Mouse (Mus musculus): ENCODE results near the gene Hist1h3i.

DNA sequence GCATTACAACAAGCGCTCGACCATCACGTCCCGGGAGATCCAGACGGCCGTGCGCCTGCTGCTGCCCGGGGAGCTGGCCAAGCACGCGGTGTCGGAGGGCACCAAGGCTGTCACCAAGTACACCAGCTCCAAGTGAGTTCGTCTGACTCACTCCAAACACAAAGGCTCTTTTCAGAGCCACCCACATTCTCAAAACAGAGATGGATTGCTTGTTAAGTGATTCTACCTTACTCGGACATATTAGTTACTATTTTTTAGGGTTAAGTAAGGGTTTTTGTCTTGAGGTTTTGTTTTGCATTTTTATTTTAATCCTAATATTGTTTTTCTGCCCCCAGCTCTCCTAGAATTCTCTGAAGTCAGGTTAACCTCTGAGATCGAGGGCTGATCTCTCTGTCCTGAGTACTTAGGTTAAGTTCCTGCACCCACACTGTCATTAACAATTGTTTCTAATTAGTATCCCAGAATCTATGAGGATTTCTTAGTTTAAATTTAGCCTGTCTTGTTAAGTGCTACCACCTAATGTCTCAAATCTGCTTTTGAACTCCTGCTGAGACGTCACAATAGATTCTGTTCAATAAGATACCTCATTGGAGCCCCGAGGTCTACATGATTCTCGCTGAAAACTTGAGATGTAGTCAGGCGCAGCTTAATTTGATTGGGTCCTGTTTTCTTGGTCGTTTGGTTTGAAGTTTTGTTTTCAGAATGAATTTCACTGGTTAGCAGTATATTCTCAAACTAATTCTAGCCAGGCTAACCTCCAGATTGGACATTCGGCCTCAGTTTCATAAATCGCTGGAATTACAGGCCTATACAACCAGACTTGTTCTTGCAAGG is 4.8 kb upstream of the Hist1h3i start:
- TF ChIP-seq GATA1 (IDR thresholded peaks at IDR 0.05; ENCODE audit: borderline replicate concordance, low read length) (no peak), FLI1 (IDR thresholded peaks at IDR 0.05; ENCODE audit: low read length) (no peak)

Data from megakaryocyte, embryonic 14.5 days (primary cell).